Mouse (Mus musculus) erythroblast, embryonic 14.5 days (primary cell): ENCODE data around the gene Lmod2.

ENCODE experiments used
- GATA1 ChIP-seq: IDR thresholded peaks from 2 replicates; pipeline ENCODE4 v1.6.1; 2012; ENCODE audit warnings: low read length, inconsistent platforms, mixed read lengths
- TAL1 ChIP-seq: IDR thresholded peaks from 3 replicates; pipeline ENCODE4 v1.6.1; 2012; ENCODE audit warnings: low read length, inconsistent platforms, mixed read lengths

DNA sequence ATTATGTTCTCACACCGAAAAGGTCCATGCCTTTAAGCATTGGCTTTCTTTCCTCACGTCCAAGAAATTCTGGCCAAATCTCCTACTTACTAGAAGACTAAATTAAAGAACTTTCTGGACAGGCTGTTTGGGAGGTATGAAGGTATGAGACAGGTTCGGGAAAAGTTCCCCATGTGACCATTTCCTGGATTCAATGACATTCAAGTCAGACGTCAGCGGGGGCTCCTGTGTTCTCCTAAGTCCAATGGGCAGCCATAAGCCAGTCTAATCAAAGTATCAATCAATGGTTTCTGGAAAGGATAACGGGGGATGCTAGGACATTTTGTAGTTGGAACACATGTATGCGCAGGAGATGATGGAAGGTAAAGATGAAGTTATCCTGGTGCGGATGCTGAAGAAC lies 8.1 kb downstream of the Lmod2 start:
- TF ChIP-seq GATA1 (no peak), TAL1 (no peak)
